Mouse (Mus musculus): ENCODE results near the gene Tiam1.

Gene Tiam1

DNA sequence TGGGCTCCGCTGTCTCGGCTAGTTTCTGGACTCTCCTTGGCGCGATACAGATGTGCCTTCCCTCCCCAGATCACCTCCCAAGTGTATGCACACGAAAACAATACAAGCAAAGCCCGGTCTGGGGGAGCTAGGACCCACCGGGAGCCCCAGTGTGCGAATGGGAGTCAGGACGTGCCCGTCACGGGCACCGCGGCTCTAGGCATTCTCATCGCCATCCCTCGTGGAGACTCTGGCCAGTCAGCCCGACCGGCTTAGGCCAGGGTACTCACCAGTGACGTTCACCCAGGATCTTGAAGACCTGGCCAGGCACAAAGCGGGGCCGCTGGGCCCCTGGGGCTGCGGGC is 181 bp downstream of the Tiam1 start:
- DNase-seq (ENCODE audit: low read depth, low spot score), result no peak

DNA sequence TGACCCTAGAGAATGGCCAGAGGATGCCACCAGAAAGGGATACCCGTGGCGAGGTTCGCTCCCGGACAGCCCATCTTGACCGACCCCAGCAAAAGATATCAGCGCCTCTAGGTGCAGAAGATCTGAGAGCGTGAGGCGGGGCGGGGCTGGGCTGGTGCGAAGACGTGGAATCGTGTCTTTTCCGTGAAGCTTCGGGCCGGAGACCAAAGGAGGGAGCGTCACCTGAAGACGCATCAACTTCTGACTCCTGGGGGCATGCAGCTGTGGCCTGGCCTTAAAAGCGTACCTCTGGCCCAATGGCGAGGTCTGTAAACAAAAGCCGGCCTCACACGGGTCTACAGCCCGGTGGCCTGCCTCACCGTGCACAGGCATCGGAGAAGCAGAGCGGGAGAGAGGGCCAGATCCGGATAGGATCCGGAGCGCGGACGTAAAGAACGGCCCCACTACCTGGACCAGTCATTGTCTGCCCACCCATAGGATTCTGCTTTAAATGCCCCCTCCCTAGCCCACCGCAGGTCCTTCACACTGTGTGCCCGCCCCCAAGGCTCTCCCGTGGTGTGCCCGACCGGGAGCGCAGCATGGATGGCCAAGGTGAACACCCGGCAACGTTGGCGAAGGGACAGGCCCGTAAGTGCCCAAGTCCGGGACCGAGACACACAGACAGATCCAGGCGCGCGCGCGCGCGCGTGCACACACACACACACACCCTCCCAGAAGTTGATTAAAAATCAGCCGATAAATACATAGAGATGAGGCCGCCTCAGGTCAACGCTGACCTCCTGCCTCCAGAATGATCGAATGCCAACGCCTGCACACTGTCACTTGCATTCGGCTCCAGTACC is 774 bp downstream of the Tiam1 start:
- peak; percentile 61 for DNase-seq (ENCODE audit: low read depth, low spot score)

DNA sequence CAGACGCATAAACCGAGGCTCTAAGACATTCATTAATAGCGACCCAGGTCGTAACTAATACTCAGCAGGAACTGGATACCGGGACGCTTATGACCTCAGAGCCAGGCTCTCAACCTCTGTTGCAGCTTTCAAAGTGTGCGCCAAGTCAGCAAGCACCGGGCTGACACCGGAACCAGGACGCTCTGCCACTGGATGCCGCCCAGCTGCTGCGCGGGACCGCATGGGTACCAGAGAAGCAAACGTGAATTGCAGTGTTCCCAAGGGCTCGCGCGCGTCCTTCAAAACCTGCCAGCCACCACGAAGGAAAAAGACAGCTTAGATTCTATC is 1.4 kb downstream of the Tiam1 start:
- peak; percentile 56 for DNase-seq (ENCODE audit: low read depth, low spot score)

DNA sequence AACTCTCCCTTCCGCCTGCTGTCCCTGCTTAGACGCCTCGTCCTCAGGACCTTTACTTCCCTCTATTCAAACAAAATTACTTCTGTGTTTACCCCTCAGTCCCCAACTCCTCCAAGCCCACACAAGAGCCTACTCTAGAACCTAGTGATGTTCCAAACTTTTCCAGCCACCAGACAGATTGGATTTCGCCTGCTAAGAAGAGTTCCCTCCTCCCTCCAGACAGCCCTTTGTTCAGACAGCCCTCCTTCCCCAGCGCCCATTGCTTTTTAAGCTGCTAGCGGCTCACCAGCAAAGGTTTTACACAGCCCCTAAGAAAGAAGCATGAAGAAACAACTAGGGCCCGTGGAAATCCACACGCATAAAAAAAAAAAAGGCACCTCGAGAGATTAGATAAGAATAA is 2.0 kb downstream of the Tiam1 start:
- no peak for DNase-seq (ENCODE audit: low read depth, low spot score)

DNA sequence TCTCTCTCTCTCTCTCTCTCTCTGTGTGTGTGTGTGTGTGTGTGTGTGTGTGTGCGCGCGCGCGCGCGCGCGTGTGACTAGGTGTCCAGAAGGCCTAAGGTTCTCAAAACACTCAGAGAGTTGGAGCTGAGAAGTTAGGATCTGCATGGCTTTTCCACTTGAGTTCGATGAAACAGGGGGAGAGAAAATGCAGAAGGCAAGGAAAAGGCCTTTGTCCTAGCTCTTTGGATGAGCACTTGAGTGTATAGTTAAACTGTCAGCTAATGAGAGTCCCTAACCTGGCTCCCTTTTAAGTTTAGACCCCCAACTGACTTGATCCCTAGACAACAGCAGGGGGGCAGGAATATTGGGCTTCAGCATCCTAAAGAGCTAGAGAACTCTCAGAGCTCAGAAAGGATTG is 3.0 kb downstream of the Tiam1 start:
- DNase-seq (ENCODE audit: low read depth, low spot score), result no peak

DNA sequence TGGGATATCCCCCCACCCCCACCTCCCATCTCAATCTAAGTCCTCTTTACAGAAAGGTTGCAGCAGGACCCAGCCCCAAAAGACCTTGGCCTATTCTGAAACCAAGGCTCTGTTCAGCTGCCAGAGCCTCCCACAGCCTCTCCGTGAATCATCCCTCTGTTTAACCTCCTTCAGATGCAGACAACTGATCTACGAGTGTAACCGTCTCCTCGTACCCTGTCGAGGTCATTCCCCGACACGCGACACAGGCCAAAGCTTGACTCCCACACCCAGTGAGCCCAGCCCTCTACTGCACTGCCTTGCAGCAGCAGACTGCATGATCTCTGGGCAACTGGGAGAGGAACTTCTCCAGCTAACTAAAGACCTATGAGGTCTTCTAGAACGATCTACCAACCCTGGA is 3.9 kb downstream of the Tiam1 start:
- DNase-seq (ENCODE audit: low read depth, low spot score), result no peak

DNA sequence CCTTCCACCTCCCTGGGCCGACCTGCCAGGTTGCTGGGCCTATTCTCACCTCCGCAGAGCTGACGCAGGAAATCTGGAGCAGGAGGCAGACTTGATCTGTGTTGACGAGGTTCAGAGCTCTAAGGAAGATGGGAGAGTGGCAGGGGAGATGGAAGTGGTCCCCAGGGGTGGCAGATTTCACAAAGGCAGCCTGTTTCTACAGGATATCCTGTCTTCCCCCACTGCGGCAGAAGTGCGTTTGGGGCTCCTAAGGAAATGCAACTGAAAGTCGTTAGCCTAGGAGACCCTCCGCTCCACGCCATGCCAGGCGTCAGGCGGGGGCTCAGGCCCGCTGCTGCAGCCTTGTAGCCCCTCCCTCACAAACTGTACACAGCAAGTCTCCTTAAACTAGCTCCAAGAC is 5.4 kb downstream of the Tiam1 start:
- DNase-seq (ENCODE audit: low read depth, low spot score), result no peak

DNA sequence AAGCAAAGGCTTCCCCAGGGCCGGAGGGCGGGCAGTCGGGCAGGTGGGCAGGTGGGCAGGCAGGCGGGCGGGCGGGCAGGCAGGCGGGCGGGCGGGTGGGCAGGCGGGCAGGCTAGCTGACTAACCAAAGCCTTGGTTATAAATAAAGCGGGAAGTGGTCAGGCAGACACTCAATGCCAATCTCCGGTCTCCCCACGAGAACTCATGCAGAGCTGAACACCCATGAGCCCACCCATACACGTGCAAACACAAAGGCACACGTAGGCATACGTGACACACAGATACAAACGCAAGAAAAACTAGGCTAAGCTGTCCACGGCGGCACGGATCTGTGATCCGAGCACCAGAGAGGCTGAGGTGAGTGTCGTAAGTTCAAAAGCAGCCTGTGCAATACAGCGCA is 6.4 kb downstream of the Tiam1 start:
- no peak for DNase-seq (ENCODE audit: low read depth, low spot score)

DNA sequence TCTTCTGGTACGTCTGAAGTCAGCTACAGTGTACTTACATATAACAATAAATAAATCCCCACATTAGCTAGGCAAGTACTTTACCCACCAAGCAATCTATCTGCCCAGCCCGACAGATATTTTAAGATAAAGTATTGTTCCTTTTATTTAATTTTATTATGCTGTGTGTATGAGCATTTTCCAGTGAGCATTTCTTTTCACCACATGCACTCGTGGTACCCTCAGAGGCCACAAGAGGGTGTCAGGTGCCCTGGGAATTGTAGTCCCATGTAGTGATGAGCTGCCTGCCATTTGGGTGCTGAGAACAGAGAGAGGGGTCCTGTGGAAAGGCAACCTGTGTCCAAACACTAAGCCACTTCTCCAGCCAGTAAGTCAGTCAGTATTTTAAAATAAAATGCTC is 8.0 kb downstream of the Tiam1 start:
- peak; percentile 38 for DNase-seq (ENCODE audit: low read depth, low spot score)

DNA sequence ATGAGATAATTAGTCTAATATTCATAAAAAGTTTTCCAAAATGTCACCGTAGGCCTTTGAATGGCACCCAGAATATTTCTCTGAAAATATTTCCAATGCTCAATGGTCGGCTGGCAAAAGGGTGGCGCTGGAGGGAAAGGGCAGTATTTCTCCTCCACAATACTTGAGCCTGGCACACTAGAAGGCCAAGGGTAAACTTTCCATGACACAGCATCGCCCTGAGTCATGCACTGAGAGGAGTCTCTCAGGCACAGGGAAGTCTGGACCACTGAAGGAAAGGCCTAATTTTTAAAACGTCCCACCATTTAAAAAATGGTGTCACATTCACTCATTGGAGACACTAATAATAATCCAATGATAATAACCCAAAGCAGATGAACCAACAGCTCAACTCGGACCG is 9.2 kb downstream of the Tiam1 start:
- no peak for DNase-seq (ENCODE audit: low read depth, low spot score)

DNA sequence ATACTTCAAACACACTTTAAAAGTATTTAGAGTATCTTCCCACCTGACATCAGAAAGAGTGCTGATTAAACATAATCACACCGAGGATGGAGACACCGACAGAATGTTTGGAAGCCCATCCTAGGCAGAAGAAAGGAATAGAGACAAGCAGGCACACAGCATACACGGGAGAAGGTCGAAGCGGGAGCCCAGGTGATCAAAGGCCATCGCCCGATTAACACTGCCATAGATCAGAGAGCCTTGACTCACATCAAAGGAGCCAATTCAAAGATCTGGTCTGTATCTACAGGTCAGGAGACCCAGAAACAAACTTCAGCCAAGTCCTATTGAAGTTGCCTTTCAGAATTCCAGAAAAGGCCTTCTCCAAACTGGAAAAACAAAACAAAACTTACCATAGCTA is 10.8 kb downstream of the Tiam1 start:
- no peak for DNase-seq (ENCODE audit: low read depth, low spot score)

DNA sequence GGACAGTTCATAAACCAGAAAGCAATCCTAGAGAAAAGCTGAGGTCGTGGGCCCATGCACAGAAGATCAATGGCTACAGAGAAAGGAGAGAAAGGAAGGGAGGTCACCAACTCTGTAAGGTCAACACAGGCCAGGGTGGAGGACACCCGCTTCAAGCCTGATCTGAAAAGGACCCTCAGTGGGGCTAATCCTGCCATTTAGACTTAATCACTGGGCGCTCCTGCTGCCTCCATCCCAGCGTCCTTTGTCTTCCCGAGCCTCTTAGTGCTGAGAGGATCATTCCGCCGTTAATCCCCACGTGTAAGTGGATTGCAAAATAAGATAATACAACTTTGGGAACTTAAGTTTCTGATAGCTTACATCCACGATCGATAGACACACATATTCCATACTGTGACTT is 11.2 kb downstream of the Tiam1 start:
- no peak for DNase-seq (ENCODE audit: low read depth, low spot score)

DNA sequence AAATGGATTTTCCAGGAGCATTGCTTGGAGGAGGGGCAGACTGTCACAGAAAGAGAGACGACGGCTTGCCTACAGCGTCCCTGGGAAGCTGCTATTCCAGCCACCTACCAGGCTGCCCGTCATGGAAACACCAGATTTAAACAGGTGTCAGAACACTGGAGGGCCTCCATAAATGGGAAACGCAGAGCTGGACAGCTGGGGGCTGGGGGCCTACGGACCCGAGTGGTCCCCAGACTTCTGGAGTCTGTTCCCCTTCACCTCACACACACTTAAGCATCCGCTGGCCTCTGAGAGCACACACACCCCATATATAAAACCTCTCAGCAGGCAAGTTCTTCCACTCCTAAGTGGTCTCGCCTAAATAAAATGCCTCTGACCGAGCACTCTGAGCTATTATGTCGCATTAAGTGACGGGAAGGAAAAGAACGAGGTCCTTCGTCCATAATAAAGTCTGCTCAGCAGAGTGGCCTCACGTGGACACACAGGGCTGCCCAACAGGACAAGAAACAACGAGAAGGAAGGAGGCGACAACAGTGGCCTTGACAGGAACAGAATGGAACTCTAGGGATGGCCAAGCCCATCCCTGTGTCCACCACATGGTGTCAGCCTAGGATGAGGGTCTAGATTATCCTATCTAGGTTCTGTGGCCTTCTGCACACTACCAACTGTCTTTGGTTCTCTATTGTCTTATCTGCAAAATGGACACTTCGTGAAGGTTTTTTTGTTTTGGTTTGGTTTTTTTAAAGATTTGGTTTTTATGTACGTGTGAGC is 14.6 kb downstream of the Tiam1 start:
- DNase-seq (ENCODE audit: low read depth, low spot score), result no peak

DNA sequence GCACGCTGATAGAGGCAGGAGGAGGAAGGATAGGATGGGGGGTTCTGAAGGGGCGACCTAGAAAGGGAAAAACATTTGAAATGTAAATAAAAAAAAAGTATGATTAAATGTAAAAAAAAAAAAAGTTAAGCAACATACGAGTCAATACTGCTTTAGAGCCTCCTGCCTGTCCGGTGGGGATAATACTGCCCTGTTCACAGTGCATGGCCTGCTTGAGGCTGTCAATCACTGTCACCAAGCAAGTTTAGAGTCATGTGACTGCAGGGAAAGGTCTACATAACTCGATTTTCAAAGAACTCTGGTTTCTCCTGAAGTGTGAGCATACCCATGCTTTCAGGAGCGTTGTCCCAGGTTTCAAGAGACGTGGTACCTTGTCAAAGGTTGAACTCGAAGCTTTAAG is 15.2 kb downstream of the Tiam1 start:
- DNase-seq (ENCODE audit: low read depth, low spot score), result no peak

DNA sequence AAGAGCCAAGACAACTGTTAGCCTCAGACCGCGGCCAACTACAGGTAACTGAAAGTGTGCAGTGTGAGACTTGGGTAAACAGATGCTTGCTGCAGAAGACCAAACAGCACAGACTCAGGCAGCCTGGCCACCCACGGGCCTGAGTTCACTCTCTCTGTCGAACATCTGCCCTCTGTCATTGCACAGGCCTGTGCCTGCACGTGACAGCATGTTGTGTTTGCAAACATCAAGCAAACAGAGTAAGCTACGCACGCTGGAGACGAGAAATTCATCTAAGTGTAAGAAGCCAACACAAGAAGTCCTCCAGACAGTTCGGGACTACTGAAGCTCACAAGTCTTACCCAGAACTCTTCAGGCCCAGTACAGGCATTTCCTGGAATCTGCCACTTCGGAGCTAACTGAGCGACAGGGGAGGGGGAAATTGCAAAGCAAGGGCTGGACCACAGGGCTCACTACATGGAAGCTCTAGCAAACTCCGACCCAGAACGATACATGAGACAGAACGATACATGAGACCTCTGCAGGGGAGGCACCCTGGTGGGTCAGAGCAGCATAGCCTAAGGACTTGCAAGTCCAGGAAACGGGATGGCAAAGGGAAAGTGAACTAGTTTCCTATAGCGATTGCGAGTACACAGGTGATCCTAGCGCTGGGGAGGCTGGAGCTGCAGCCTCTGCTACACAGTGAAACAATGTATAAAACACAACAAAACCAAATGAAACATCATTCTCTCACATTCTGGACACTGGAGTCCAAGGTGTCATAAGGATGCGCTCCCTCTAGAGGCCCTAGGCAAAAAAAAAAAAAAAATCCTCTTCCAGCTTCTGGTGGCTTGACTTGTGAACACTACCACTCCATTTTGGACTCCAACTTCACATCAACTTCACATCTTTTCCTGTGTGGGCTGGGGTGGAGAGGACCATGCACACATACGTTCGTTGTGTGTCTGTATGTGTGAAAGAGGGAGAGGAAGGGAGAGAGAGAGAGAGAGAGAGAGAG is 18.0 kb downstream of the Tiam1 start:
- DNase-seq (ENCODE audit: low read depth, low spot score), result no peak

DNA sequence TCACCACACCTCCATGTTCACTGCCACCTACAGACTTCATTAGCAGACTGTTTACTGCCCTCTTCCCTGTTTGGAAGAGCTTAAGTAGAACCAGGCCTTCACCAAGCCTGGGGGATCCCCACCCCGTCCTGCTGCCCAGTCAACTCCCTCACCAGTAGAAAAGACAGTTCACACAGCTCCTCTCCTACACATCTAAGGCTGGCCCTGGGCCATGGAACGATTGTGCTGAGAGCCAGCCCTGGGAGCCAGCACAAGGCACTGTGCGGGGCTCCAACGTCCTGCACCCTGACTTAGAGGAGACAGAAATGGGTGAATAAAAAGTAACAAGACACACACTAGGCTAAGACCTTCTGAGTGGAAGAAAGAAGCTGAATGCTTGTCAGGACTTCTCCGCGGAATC is 20.5 kb downstream of the Tiam1 start:
- DNase-seq (ENCODE audit: low read depth, low spot score), result no peak

DNA sequence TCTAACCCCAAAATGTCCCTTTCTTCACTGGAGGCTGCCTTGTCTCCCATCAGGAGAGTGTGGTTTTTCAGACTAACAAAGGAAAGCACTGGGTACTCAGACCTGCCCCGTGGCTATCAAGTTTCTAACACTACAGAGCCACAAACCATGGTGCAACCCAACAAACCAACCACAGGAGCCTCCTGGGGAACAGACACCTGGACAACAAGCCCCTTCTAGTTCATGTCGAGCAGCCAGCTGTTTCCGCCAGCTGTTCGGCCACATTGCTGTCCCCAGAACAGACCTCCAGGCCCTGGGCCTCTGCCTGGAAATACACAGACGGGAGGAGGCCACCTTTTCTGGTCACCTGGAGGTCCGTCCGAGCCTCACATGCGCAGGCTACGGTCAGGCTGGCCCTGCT is 21.1 kb downstream of the Tiam1 start:
- DNase-seq (ENCODE audit: low read depth, low spot score), result no peak

DNA sequence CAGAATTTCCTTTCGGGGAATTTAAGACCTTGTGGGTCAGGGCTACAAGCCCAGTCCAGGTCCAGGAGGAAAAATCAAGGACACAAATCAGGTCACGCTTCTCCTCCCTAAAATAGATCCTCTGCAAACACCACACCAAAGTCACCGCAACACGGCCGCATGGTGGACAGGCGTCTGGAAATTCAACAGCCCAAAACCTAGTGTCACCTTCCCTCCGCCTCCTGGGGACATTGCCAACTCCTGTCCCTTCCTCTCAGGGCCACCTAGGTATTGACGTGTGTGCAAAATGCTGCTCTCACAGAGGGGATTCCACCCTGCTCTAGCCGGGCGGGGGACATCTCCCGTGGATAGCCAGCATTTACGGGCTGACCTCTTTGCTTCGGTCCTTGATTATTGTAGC is 21.8 kb downstream of the Tiam1 start:
- DNase-seq (ENCODE audit: low read depth, low spot score), result no peak

DNA sequence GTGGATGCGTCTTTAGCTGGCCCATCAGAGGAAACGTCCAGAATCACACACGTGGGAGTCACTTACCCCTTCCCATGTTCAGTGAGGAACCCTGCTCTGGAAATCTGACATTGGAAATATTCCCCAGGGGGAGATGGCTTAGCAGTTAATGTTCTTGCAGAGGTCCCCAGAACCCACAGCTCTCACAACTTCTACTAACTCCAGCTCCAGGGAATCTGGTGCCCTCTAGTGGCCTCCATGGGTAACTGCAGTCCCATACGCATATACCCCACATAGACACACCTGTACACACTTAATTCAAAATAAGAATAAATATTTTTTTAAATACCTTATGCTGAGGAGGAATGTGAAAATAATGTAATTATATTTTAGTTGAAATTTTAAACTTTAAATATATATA is 23.6 kb downstream of the Tiam1 start:
- DNase-seq (ENCODE audit: low read depth, low spot score), result peak; percentile 30

DNA sequence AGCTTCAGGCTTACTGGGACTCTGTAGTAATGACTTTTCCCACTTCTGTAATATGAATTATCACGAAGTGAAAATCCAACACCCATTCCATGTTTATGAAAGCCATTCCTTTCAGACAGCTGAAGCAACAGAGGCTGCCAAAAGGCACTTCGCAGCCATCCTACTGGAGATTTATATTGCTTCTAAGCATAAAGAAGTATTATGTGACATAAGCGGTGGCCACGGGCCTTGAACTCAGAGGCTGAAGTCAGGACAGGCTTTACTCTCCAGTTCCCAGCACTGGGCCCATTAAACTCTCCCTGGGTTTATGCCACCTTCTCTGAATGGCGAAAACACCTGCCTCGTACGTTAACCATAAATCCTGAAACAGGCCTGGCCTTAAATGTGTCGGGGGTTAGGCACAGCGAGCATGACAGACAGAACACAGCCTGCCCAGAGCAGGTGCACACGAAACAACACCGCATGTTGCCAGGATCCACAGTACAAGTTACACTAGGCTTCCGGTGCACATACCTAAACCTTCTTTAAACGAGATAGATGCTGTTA is 26.9 kb downstream of the Tiam1 start:
- DNase-seq (ENCODE audit: low read depth, low spot score), result no peak

DNA sequence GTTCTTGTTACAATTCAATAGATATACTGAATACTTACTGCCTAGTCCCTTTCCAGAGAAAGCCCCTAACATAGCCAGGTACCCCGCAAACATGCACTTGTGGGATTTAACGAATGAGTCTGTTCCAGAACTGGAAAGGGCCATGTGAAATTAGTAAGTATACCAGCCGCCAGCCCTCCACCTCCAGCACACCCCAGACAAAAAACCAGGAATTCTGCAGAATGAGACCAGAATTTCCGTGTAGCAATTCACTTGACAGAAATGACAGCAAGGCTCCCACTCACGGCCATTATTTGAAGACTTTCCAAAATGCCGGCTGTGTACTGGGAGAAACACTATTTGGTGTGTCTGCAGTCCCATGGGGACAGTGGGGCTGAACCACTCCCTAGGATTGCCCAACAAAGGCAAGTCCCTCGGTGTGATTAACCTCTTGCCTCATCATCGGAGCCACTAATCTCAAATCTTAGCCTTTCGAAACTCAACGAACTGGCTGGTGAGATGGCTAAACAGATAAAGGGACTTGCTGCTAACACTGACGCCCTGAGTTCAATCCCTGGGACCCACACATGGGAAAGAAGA is 30.9 kb downstream of the Tiam1 start:
- no peak for DNase-seq (ENCODE audit: low read depth, low spot score)

DNA sequence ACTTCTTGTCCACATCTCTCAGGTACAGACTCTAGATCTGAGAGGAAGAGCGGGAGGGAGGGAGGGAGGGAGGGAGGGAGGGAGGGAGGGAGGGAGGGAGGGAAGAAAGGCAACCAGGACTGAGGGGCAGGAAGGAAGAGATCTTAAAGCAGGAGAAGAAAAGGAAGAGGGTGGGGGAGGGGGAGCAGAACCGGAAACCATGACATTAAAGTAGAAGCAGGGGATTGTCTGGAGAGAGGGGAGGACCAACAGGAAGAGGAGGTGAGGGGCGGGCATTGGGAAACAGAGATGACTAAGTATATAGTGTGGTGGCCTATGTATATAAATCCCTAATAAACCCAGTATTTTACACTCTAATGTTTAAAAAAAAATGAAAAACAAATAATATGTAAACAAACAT is 34.1 kb downstream of the Tiam1 start:
- peak; percentile 7 for DNase-seq (ENCODE audit: low read depth, low spot score)
